Mouse (Mus musculus): ENCODE results near the gene Pdxdc1. TPM values are rescaled to one million over a fixed set of nuclear protein-coding genes. Genes with fewer than 3 reads are reported as not detected.

Pdxdc1 gene
- polyA plus RNA-seq, 1 experiment from 2014 or later: 96.6 TPM

DNA sequence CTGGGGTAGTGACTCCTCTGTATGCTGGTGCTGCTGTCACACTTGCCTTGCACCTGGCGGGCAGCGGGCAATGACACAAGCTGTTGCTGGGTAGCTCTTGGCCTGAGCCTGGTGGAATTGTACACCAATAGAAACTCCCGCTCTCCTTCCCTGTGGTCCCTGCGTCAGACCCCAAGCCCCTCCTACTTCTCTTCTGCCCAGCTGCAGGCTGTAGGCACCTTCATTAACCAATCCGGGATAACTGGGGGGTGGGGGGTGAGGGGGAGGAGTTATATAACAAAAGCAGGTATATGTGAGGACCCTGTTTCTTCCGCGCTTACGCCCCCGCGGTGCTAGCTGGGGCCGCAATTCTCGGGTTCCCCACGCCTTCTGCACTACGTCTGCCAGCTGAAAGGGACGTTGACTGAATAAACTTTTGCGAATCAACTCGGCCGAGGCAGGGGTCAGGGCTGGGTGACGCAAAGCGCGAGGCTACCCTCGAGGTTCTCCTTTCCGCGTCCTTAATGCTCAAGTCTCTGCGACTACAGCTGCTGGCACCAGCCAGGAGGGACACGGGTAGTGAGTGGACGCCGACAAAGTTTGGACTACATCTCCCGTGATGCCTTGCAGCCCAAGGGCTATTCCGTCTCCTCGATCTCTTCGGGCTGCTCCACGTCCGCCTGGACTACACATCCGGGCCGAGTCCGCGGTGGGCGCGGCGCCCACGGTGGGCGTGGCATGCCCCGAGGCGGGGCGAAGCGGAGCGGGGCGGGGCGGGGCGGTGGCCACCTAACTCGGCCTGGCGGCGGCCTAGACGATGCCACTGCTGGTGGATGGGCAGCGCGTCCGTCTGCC lies 84.2 kb downstream of the Pdxdc1 start, which contains the start of gene Ntan1:
Gene Ntan1 (plus strand): TSS at position 286 of the 834 bp plus-strand sequence.
- no peak for TF ChIP-seq CTCF (IDR thresholded peaks at IDR 0.05; ENCODE audit: low read depth)
- peak within 1 kb of the TSS; percentile 93 for H3K27ac ChIP-seq (ENCODE audit: low read depth)
- no peaks in the 10 kb centered on the region for H3K9me3 ChIP-seq (ENCODE audit: low read depth, low read length)
- peak within 1 kb of the TSS; percentile 90 for H3K9ac ChIP-seq
- H3K27me3 ChIP-seq (ENCODE audit: insufficient read depth, low read length): no peaks in the 10 kb centered on the region
- peak within 1 kb of the TSS; percentile 79 for H3K4me2 ChIP-seq
- peaks cover 22% of the 10 kb centered on the region for H3K36me3 ChIP-seq (ENCODE audit: insufficient read depth)
- peak within 1 kb of the TSS; percentile 81 for H3K4me3 ChIP-seq (ENCODE audit: low read depth, low read length)
- WGBS: under 1% methylated on average over 58 of the region's 58 CpGs
- DNase-seq: peak; percentile 98
- H3K4me1 ChIP-seq (ENCODE audit: insufficient read depth): peaks cover 3% of the 10 kb centered on the region
- ATAC-seq (ENCODE audit: insufficient read depth): peak; percentile 97

- DNase-seq (no peak), ATAC-seq (ENCODE audit: insufficient read depth) (no peak)
- H3K4me2 ChIP-seq: no peak overlapping the region
- no peak overlapping the region for H3K4me3 ChIP-seq (ENCODE audit: low read depth, low read length)
- H3K27ac ChIP-seq (ENCODE audit: low read depth): no peak overlapping the region
- WGBS: 91% methylated on average over 3 of the region's 3 CpGs
- H3K36me3 ChIP-seq (ENCODE audit: insufficient read depth): peaks cover 76% of the 10 kb centered on the region
- H3K9me3 ChIP-seq (ENCODE audit: low read depth, low read length): no peaks in the 10 kb centered on the region
- H3K4me1 ChIP-seq (ENCODE audit: insufficient read depth): no peaks in the 10 kb centered on the region
- TF ChIP-seq CTCF (IDR thresholded peaks at IDR 0.05; ENCODE audit: low read depth): no peak
- H3K9ac ChIP-seq: no peak overlapping the region
- H3K27me3 ChIP-seq (ENCODE audit: insufficient read depth, low read length): no peaks in the 10 kb centered on the region
These were observed 89.7 kb downstream of the Pdxdc1 start for GRCm38 (mm10) chr16:13813200-13813599.

GRCm38 (mm10) chr16:13812152-13812551 lies 90.8 kb downstream of the Pdxdc1 start:
- Histone ChIP-seq H3K4me3 (ENCODE audit: low read depth, low read length) (no peak overlapping the region), H3K9ac (no peak overlapping the region), H3K36me3 (ENCODE audit: insufficient read depth) (peaks cover 85% of the 10 kb centered on the region), H3K4me1 (ENCODE audit: insufficient read depth) (no peaks in the 10 kb centered on the region), H3K27me3 (ENCODE audit: insufficient read depth, low read length) (no peaks in the 10 kb centered on the region), H3K27ac (ENCODE audit: low read depth) (no peak overlapping the region), H3K4me2 (no peak overlapping the region), H3K9me3 (ENCODE audit: low read depth, low read length) (no peaks in the 10 kb centered on the region)
- ATAC-seq (ENCODE audit: insufficient read depth) (no peak), DNase-seq (no peak)
- no peak for TF ChIP-seq CTCF (IDR thresholded peaks at IDR 0.05; ENCODE audit: low read depth)
- WGBS: 84% methylated on average over 6 of the region's 6 CpGs

DNA sequence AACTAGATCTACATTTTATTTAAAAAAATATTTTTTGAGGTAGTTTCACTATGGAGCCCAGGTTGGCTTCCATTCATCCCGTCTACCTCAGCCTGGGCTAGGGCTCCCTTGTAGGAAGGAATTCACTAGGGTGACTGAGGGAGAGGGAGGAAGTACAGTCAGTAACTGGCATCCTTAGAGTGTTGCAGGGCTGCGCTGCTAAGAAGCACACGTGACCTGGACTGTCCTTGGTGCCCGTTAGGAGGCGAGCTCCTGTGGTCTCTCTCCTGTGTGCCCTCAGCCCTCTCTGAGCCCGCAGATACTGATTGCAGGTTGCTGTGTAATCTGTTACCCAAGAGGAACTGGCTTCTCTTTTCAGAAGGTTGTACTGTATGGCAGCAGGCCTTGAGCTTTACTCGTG lies 94.5 kb downstream of the Pdxdc1 start:
- Histone ChIP-seq H3K36me3 (ENCODE audit: insufficient read depth) (peaks cover 95% of the 10 kb centered on the region), H3K9ac (no peak overlapping the region), H3K4me2 (no peak overlapping the region), H3K27me3 (ENCODE audit: insufficient read depth, low read length) (no peaks in the 10 kb centered on the region), H3K27ac (ENCODE audit: low read depth) (no peak overlapping the region), H3K9me3 (ENCODE audit: low read depth, low read length) (no peaks in the 10 kb centered on the region), H3K4me1 (ENCODE audit: insufficient read depth) (no peaks in the 10 kb centered on the region), H3K4me3 (ENCODE audit: low read depth, low read length) (no peak overlapping the region)
- WGBS: 92% methylated on average over 7 of the region's 7 CpGs
- ATAC-seq (ENCODE audit: insufficient read depth): no peak
- DNase-seq: no peak
- no peak for TF ChIP-seq CTCF (IDR thresholded peaks at IDR 0.05; ENCODE audit: low read depth)

DNA sequence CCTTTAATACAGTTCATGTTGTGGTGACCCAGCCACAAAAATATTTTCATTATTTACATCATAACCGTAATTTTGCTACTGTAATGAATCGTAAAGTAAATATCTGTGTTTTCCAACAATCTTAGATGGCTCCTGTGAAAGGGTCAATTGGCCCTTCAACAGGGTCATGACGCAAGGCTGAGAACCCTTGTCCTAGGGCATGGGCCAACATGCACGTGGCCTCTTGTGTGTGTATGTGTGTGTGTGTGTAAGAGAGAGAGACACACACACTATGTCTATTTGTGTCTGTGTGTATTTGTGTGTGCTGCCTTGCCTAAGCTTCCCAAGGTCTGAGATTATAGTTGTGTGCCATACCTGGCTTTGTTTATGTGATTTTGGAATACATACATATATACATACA lies 95.3 kb downstream of the Pdxdc1 start:
- 87% methylated on average over 4 of the region's 4 CpGs for WGBS
- ATAC-seq (ENCODE audit: insufficient read depth): no peak

GRCm38 (mm10) chr16:13804666-13805065 lies 98.3 kb downstream of the Pdxdc1 start:
- Histone ChIP-seq H3K27me3 (ENCODE audit: insufficient read depth, low read length) (no peaks in the 10 kb centered on the region), H3K36me3 (ENCODE audit: insufficient read depth) (peaks cover 90% of the 10 kb centered on the region), H3K4me2 (no peak overlapping the region), H3K9ac (no peak overlapping the region), H3K4me3 (ENCODE audit: low read depth, low read length) (no peak overlapping the region), H3K9me3 (ENCODE audit: low read depth, low read length) (no peaks in the 10 kb centered on the region), H3K27ac (ENCODE audit: low read depth) (no peak overlapping the region), H3K4me1 (ENCODE audit: insufficient read depth) (no peaks in the 10 kb centered on the region)
- 78% methylated on average over 5 of the region's 5 CpGs for WGBS
- ATAC-seq (ENCODE audit: insufficient read depth): no peak
- no peak for DNase-seq
- TF ChIP-seq CTCF (IDR thresholded peaks at IDR 0.05; ENCODE audit: low read depth): no peak

More for the DNA sequence above, 95.3 kb downstream of the Pdxdc1 start:
- peaks cover 92% of the 10 kb centered on the region for H3K36me3 ChIP-seq (ENCODE audit: insufficient read depth)
- H3K4me1 ChIP-seq (ENCODE audit: insufficient read depth): no peaks in the 10 kb centered on the region
- no peak for TF ChIP-seq CTCF (IDR thresholded peaks at IDR 0.05; ENCODE audit: low read depth)
- H3K27me3 ChIP-seq (ENCODE audit: insufficient read depth, low read length): no peaks in the 10 kb centered on the region
- H3K4me2 ChIP-seq: no peak overlapping the region
- H3K27ac ChIP-seq (ENCODE audit: low read depth): no peak overlapping the region
- DNase-seq: no peak
- H3K9ac ChIP-seq: no peak overlapping the region
- no peaks in the 10 kb centered on the region for H3K9me3 ChIP-seq (ENCODE audit: low read depth, low read length)
- no peak overlapping the region for H3K4me3 ChIP-seq (ENCODE audit: low read depth, low read length)

DNA sequence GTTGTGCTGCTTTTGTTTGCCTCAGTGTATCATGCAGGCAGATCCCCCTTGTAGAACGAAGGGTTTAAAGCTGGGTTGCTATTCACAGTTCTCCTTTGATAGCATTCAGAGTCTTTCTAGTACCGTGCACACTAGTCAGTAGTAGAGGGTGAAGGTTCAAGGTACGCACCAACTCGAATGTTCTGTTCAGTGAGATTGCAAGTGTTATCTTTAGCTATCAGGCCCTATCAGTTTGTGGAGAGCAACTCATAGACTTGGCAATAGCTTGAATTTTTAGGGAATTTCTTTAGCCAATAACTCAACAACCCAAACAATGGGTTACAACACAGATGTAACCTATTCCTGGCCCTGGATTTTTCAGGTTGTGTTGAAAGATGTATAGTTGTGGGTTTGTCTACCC lies 101.7 kb downstream of the Pdxdc1 start:
- Histone ChIP-seq H3K9me3 (ENCODE audit: low read depth, low read length) (no peaks in the 10 kb centered on the region), H3K27ac (ENCODE audit: low read depth) (no peak overlapping the region), H3K4me1 (ENCODE audit: insufficient read depth) (no peaks in the 10 kb centered on the region), H3K36me3 (ENCODE audit: insufficient read depth) (peaks cover 87% of the 10 kb centered on the region), H3K9ac (no peak overlapping the region), H3K4me2 (no peak overlapping the region), H3K4me3 (ENCODE audit: low read depth, low read length) (no peak overlapping the region), H3K27me3 (ENCODE audit: insufficient read depth, low read length) (no peaks in the 10 kb centered on the region)
- WGBS: 92% methylated on average over 4 of the region's 4 CpGs
- no peak for TF ChIP-seq CTCF (IDR thresholded peaks at IDR 0.05; ENCODE audit: low read depth)
- no peak for ATAC-seq (ENCODE audit: insufficient read depth)
- no peak for DNase-seq
